Mouse (Mus musculus) bone marrow macrophage, adult 2 months (primary cell): ENCODE measurements around the gene Tenm4.

Source experiments
- CTCF ChIP-seq: IDR thresholded peaks from 2 replicates; pipeline ENCODE4 v1.5.1; 2012; ENCODE audit warnings: low read depth, mild to moderate bottlenecking, low read length, moderate library complexity
- POLR2A ChIP-seq: IDR thresholded peaks from 2 replicates; pipeline ENCODE4 v1.6.1; 2012; ENCODE audit warnings: mild to moderate bottlenecking, low read depth, low read length, borderline replicate concordance

GRCm38 (mm10) chr7:96705307-96706129 is 534.5 kb downstream of the Tenm4 start:
- no peak for TF ChIP-seq CTCF
- no peak for TF ChIP-seq POLR2A
